Mouse (Mus musculus) hindbrain, embryonic 11.5 days (tissue): ENCODE measurements around the gene Ly6g6c. TPM values are rescaled to one million over a fixed set of nuclear protein-coding genes. Genes with fewer than 3 reads are reported as not detected.
A peak's percentile ranks its signal among the peaks of the same experiment; 100 is the strongest.

ENCODE experiments used
- ATAC-seq: fragments of 200-750 bp; cut with Nextera tagmentation; 2 replicates; pipeline ENCODE4 v1.8.0; 2017; ENCODE audit warnings: mild to moderate bottlenecking, moderate TSS enrichment, moderate library complexity; ENCODE audit not compliant: low FRiP score
- DNase-seq: peaks from one replicate; pipeline ENCODE4 v3.0.0-alpha.2; 2015; ENCODE audit warnings: low spot score
- H3K27ac ChIP-seq: fragments of 300-500 bp; sonication (generic); 2 replicates; pipeline ENCODE4 v1.5.1; 2014; ENCODE audit warnings: mild to moderate bottlenecking, low read depth, low read length
- H3K27me3 ChIP-seq: fragments of 300-500 bp; sonication (generic); 2 replicates; pipeline ENCODE4 v1.6.1; 2014; ENCODE audit warnings: mild to moderate bottlenecking, low read length, moderate library complexity, mixed read lengths; ENCODE audit not compliant: control insufficient read depth, insufficient read depth
- H3K36me3 ChIP-seq: fragments of 300-500 bp; sonication (generic); 2 replicates; pipeline ENCODE4 v1.6.1; 2014; ENCODE audit warnings: mild to moderate bottlenecking, low read length, moderate library complexity, mixed read lengths; ENCODE audit not compliant: control insufficient read depth, insufficient read depth
- H3K4me1 ChIP-seq: fragments of 300-500 bp; sonication (generic); replicated peaks from 2 replicates; pipeline ENCODE4 v1.6.1; 2014; ENCODE audit warnings: low read length, mixed read lengths; ENCODE audit not compliant: control insufficient read depth, insufficient read depth
- H3K4me2 ChIP-seq: fragments of 300-500 bp; sonication (generic); replicated peaks from 2 replicates; pipeline ENCODE4 v1.6.1; 2014; ENCODE audit warnings: mild to moderate bottlenecking, low read depth, low read length
- H3K4me3 ChIP-seq: fragments of 300-500 bp; sonication (generic); 2 replicates; pipeline ENCODE4 v1.5.1; 2014; ENCODE audit warnings: low read depth, low read length
- H3K9ac ChIP-seq: fragments of 300-500 bp; sonication (generic); 2 replicates; pipeline ENCODE4 v1.6.1; 2014; ENCODE audit warnings: low read depth, low read length
- H3K9me3 ChIP-seq: fragments of 300-500 bp; sonication (generic); 2 replicates; pipeline ENCODE4 v1.6.1; 2016; ENCODE audit warnings: low read length; ENCODE audit not compliant: control insufficient read depth
- WGBS: fragments of 180-500 bp; shearing (Covaris S2); extraction: QIAGEN DNeasy Blood & Tissue Kit; methylation state at CpG from one replicate; pipeline ENCODE4 v1.1.7; 2014; 5-methylcytosine and 5-hydroxymethylcytosine counted together
- polyA plus RNA-seq: library from polyadenylated mRNA; unstranded; fragments of >200 nt; fragmentation: Nextera tagmentation; extraction: Ambion mirVana; gene quantifications from 2 replicates; pipeline ENCODE4 v1.2.1, GENCODE M21; 2014

The Ly6g6c gene
- polyA plus RNA-seq, 1 experiment from 2014 or later: 0.19 TPM

DNA sequence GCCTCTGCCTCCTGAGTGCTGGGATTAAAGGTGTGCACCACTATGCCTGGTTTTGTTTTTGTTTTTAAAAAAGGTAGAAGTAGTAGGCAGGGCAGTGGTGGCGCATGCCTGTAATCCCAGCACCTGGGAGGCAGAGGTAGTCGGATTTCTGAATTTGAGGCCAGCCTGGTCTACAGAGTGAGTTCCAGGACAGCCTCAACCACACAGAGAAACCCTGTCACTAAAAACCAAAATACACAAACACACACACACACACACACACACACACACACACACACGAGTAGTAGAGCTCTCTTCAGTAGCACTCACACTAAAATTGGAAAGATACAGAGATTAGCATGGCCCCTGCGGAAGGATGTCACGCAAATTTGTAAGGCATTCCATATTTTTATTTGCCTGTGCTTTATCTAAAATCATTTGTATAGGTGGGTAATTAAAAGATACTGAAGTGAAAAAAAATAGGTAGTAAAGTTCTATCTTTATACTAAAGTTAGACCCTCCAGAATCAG, 16.2 kb upstream of the Ly6g6c start:
- Histone ChIP-seq H3K4me1 (peaks cover 4% of the 10 kb centered on the region; the same call in 1 of the 2 replicates), H3K9ac (no peak overlapping the region), H3K4me2 (no peak overlapping the region; the same call in 1 of the 2 replicates), H3K27ac (peak overlapping the region; percentile 95), H3K27me3 (no peaks in the 10 kb centered on the region), H3K36me3 (0 out of 2 replicates have a peak, but pooled peaks cover under 1% of the 10 kb centered on the region), H3K4me3 (no peak overlapping the region; the same call in 1 of the 2 replicates), H3K9me3 (no peaks in the 10 kb centered on the region)
- 71% methylated on average over 5 of the region's 5 CpGs for WGBS
- DNase-seq (no peak), ATAC-seq (no peak)

DNA sequence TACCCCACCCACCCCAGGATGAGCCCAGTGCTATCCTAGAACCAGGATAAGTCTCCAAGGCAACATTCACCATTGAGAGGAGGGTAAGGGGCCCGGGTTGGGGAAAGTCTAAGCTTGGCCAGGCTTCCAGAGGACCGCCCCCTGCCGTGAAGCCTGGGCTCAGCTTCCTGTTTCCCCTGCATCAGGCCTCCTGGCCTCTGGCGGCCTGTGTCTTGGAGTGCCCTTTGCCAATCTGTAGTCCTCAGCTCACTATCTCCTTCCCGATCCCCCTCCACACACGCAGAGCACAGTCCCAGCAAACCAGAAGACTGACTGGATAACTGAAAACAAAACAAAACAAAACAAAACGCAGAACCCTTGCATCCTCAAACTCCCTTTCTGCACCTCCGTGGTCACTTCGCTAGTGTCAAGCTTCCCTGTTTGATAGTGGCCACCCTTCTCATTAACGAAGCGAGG, 15.6 kb upstream of the Ly6g6c start, which contains the start of gene Clic1:
Gene Clic1 (plus strand): TSS at position 406 of the 456 bp plus-strand sequence.
- Histone ChIP-seq H3K4me2 (peak within 1 kb of the TSS; percentile 53), H3K27ac (peak within 1 kb of the TSS; percentile 95), H3K36me3 (0 out of 2 replicates have a peak, but pooled peaks cover 4% of the 10 kb centered on the region), H3K9ac (peak within 1 kb of the TSS; percentile 59), H3K9me3 (no peaks in the 10 kb centered on the region), H3K4me3 (peak within 1 kb of the TSS; percentile 51), H3K27me3 (no peaks in the 10 kb centered on the region), H3K4me1 (peaks cover 4% of the 10 kb centered on the region; the same call in 1 of the 2 replicates)
- peak; percentile 87 for DNase-seq
- 2% methylated on average over 11 of the region's 11 CpGs for WGBS
- no peak for ATAC-seq

DNA sequence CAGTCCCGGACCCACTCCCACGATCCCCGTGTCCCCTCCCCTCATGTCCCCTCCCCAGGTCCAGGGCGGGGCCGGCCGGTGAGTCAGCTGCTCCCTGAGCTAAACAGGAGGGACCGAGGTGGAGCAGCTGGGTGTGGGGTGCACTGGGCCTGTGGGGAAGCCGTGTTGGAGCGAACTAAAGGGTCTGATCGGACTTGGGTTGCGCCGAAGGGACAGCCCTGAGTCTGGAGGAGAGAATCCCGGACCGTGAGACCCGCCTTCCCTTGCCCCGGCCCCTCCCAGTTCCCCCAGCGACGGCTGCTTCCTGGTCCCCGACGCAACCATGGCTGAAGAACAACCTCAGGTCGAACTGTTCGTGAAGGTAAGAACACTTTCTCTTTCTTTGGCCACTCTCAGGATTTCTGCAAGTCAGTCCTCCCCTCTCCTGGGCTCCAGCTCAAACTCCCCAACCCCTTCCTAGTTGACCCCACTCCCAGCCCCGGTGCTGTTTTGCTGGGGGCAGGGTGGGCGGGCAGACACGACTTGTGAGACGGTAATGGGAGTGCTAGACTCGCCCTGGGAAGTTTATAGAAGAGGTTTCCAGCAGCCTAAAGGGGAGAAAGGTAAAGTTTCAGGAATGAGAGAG, 14.9 kb upstream of the Ly6g6c start:
- Histone ChIP-seq H3K4me3 (peak overlapping the region; percentile 51), H3K9me3 (no peaks in the 10 kb centered on the region), H3K27ac (peak overlapping the region; percentile 95), H3K4me1 (peaks cover 4% of the 10 kb centered on the region; the same call in 1 of the 2 replicates), H3K36me3 (0 out of 2 replicates have a peak, but pooled peaks cover 4% of the 10 kb centered on the region), H3K9ac (peak overlapping the region; percentile 59), H3K4me2 (peak overlapping the region; percentile 53), H3K27me3 (no peaks in the 10 kb centered on the region)
- ATAC-seq (peak; percentile 8; the same call in 1 of the 2 replicates), DNase-seq (peak; percentile 76)
- under 1% methylated on average over 27 of the region's 27 CpGs for WGBS

DNA sequence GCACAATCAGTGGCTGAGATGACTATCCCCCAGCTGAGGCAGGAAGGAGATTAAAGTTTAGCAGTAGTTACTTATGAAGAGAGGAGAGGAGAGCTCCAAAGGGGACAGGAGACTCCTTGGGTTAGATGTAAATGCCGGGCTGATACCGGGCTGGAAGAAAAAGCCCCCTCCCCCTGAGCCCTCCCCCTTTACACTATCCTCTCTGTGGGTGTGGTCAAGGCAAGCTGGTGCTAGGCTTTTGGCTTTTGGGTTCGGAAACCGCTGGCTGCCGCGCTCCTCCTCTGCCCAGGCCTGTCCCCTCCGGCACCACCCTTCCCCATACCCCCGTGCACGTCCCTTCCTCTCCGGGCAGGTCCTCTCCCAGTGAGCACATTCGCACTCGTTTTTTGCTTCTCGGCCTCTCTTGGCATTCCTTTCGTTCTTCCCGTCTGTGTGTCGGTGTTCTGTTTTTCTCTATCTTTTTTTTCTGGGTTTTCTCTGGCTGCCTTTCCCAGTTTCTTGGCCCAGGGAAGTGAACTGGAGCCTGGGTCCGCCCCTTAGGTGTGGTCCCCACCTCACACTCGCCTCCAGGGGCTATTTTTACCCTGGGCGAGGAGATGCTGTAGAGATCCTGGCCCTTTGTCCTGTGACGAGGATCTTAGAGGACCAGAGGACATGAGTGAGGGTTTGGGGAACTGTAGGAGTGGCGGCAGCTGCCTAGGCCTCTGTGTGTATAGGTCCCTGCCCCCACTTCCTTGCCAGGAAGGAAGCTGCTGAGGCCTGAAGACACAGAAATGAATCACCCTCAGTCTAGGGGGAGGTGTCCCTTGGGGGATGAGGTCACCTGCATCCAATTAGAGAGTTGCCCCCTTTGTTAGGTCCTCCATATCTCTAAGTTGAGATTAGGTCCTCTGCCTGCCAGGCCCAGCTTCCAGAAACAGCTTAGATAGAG, 13.8 kb upstream of the Ly6g6c start:
- under 1% methylated on average over 21 of the region's 21 CpGs for WGBS
- Histone ChIP-seq H3K4me2 (peak overlapping the region; percentile 53), H3K9me3 (no peaks in the 10 kb centered on the region), H3K4me3 (peak overlapping the region; percentile 51), H3K27ac (peak overlapping the region; percentile 95), H3K4me1 (peaks cover 4% of the 10 kb centered on the region; the same call in 1 of the 2 replicates), H3K9ac (peak overlapping the region; percentile 85), H3K27me3 (no peaks in the 10 kb centered on the region), H3K36me3 (0 out of 2 replicates have a peak, but pooled peaks cover 4% of the 10 kb centered on the region)
- DNase-seq (peak; percentile 83), ATAC-seq (peak; percentile 67)

- ATAC-seq: no peak
- H3K36me3 ChIP-seq: 0 out of 2 replicates have a peak, but pooled peaks cover 4% of the 10 kb centered on the region
Measured at GRCm38 (mm10) chr17:35052271-35052798, 12.9 kb upstream of the Ly6g6c start.

GRCm38 (mm10) chr17:35055691-35056495, 9.3 kb upstream of the Ly6g6c start:
- Histone ChIP-seq H3K4me2 (no peak overlapping the region), H3K4me1 (peaks cover 4% of the 10 kb centered on the region; the same call in 1 of the 2 replicates), H3K36me3 (peaks cover 4% of the 10 kb centered on the region; the same call in 1 of the 2 replicates), H3K27me3 (no peaks in the 10 kb centered on the region), H3K9me3 (no peaks in the 10 kb centered on the region), H3K27ac (no peak overlapping the region), H3K4me3 (no peak overlapping the region), H3K9ac (no peak overlapping the region)
- WGBS: 91% methylated on average over 7 of the region's 7 CpGs
- no peak for ATAC-seq
- DNase-seq: no peak

More at GRCm38 (mm10) chr17:35052271-35052798, 12.9 kb upstream of the Ly6g6c start:
- DNase-seq: no peak
- H3K4me1 ChIP-seq: peaks cover 4% of the 10 kb centered on the region; the same call in 1 of the 2 replicates
- H3K4me2 ChIP-seq: peak overlapping the region; percentile 53
- no peaks in the 10 kb centered on the region for H3K27me3 ChIP-seq
- H3K9ac ChIP-seq: peak overlapping the region; percentile 85
- H3K27ac ChIP-seq: peak overlapping the region; percentile 95
- H3K4me3 ChIP-seq: peak overlapping the region; percentile 51
- H3K9me3 ChIP-seq: no peaks in the 10 kb centered on the region
- 83% methylated on average over 12 of the region's 12 CpGs for WGBS

- Histone ChIP-seq H3K27ac (no peak overlapping the region), H3K36me3 (peaks cover 12% of the 10 kb centered on the region; the same call in 1 of the 2 replicates), H3K27me3 (no peaks in the 10 kb centered on the region), H3K4me3 (no peak overlapping the region), H3K9me3 (no peaks in the 10 kb centered on the region), H3K4me1 (no peaks in the 10 kb centered on the region; the same call in 1 of the 2 replicates), H3K4me2 (no peak overlapping the region), H3K9ac (no peak overlapping the region)
- ATAC-seq (no peak), DNase-seq (no peak)
- 79% methylated on average over 3 of the region's 3 CpGs for WGBS
Measured at GRCm38 (mm10) chr17:35057090-35057489, 8.1 kb upstream of the Ly6g6c start.
